Mouse (Mus musculus): ENCODE results near the gene Ttc17.

DNA sequence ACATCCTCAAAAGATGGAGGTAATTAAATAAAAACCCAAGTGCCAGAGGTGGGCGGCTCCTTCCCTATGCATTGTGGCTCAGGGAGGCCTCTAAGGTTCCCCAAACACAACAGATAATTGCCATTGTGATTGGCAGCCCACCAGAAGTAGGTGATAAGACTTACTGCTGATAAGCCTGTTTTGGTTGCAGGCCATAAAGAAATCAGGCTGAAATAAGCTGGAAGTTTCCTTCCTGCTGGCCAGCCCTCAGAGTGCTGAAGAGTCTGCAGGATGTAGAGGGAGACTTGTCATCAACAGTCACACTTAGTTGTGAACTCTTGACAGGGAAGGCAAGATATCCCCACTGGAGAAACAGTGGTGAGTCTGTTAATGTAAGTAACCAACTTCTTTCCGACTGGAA, 25.7 kb upstream of the Ttc17 start:
- no peak for TF ChIP-seq CTCF (conservative IDR thresholded peaks at IDR 0.05; ENCODE audit: low read length)
- no peak for TF ChIP-seq POU5F1 (IDR thresholded peaks at IDR 0.05; ENCODE audit: borderline replicate concordance, low read length)
- TF ChIP-seq NANOG (IDR thresholded peaks at IDR 0.05; ENCODE audit: borderline replicate concordance, low read length) = no peak
